Mouse (Mus musculus): ENCODE data around the gene Reep6.
A peak's percentile ranks its signal among the peaks of the same experiment; 100 is the strongest.

The Reep6 gene

DNA sequence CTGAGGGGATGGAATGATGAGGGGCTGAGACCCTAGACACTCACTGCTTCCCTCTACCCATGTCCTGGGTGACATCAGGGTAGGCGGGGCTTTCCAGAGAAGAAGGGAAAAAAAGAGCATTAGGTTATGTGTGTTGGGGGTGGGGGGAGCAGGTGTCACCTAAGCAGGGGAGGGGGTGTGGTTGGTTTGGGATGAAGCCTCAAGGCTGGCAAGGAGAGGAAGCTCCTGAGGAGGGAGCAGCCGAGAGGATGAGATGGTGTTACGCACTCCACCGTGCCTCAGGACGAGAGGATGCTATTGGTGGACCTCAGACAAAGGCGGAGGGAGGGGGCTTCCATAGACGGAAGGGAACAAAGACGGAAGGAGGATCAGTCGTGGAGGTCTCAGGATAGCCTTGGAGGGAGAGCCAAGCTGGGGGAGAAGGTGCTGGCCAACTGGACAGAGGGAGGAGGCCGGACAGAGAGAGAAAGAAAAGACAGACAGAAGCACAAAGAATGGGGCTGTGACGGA, 29.0 kb upstream of the Reep6 start:
- DNase-seq (ENCODE audit: low read depth in 1 of 2, low spot score in 2 of 2): no peak

DNA sequence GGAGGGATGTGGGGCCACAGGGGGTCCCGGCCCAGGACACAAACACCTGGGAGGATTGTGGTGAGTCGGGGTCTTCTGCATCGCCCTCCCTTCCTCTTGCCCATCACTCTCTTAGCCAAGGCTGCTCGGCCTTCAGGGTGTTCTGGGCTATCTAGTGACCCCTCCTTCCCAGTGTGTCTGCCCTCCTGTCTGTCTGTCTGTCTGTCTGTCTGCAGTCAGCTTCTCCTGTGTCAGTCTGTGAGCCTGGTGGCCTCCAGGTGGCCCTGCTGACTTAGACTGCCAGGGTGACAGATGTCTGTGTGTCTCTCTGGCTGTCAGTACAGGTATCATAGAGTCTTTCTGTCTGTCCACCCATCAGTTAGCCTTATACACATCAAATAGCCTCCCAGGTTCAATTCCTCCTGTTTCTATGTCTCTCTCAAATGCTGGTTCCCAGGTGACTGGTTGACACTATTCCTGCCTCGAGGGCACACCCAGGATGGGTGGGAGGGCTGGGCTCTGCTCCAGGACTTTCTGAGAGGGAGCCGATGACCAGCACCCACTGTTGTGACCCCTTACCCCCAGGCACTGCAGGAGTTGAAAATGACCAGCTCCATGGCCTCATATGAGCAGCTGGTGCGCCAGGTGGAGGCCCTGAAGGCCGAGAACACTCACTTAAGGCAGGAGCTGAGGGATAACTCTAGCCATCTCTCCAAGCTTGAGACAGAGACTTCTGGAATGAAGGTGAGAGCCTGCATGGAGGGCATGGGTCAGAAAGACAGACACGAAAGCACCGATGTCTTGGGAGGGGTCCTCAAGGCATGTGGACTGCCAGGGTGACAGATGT, 28.3 kb upstream of the Reep6 start:
- no peak for DNase-seq (ENCODE audit: low read depth in 1 of 2, low spot score in 2 of 2)

DNA sequence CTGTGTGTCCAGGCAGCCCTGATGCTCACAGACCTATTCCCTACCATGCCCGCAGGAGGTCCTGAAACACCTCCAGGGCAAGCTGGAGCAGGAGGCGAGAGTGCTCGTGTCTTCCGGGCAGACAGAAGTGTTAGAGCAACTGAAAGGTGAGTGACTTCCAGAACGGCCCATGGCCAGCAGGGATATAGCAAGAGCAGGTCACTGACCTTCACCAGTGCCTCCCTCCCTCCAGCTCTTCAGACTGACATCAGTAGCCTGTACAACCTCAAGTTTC, 27.7 kb upstream of the Reep6 start:
- DNase-seq (ENCODE audit: low read depth in 1 of 2, low spot score in 2 of 2): no peak

DNA sequence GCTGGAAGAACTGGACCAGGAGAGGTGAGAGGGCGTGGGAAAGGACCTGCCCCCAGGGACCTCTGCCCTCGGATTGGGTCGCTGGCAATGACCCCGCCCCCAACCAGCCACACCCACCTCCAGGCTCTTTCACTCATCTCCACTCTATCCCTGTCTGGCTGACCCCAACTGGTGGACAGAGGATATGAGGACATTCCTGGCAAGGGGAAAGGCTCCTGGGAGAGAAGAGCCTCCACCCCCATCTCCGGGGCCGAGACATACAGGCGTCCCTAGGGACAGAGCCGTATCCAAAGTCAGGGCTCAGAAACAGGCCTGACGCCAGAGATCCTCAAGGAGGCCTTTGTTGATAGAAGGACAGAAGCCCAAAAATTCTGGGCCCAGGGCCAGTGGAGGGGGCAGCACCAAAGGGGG, 27.3 kb upstream of the Reep6 start:
- no peak for DNase-seq (ENCODE audit: low read depth in 1 of 2, low spot score in 2 of 2)

DNA sequence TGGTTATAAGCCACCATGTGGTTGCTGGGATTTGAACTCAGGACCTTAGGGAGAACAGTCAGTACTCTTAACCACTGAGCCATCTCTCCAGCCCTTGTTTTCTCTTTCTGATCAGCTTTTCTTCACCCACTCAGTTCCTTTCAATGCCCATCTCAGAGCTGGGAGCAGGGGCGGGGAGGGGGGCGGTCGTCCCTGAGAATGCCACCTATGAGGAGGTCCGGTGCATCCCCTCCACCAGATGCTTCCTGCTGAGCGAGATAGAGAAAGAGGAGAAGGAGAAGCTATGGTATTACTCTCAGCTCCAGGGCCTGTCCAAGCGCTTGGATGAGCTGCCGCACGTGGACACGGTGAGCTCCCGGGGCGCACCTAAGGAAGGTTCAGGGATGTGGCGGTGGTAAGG, 25.3 kb upstream of the Reep6 start:
- no peak for DNase-seq (ENCODE audit: low read depth in 1 of 2, low spot score in 2 of 2)

DNA sequence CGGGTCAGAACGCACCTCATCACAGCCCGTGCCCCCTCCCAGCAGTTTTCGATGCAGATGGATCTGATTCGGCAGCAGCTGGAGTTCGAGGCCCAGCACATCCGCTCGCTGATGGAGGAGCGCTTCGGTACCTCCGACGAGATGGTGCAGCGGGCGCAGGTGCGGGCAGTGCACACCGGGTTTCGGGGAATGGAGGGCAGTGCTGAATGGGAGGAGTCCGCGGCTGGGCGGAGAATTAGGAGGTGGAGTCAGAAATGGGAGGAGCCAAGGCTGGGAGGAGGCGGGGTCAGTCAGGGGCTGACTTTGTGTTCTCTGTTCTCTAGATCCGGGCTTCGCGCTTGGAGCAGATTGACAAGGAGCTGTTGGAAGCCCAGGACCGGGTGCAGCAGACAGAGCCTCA, 24.9 kb upstream of the Reep6 start:
- peak in 1 of 2 experiments; percentile 31 for DNase-seq (ENCODE audit: low read depth in 1 of 2, low spot score in 2 of 2)

DNA sequence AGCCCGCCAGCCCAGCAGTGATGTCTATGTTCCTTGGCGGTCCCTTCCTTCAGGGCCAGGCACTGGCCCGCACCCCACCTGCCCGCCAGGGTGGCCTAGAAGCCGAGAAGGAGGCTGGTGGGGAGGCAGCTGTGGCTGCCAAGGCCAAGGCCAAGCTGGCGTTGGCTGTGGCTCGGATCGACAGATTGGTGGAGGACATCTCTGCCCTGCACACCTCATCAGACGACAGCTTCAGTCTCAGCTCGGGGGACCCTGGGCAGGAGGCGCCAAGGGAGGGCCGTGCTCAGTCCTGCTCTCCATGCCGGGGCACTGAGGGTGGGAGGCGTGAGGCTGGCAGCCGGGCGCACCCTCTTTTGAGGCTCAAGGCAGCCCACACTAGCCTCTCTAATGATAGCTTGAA, 18.2 kb upstream of the Reep6 start:
- DNase-seq (ENCODE audit: low read depth in 1 of 2, low spot score in 2 of 2): no peak

DNA sequence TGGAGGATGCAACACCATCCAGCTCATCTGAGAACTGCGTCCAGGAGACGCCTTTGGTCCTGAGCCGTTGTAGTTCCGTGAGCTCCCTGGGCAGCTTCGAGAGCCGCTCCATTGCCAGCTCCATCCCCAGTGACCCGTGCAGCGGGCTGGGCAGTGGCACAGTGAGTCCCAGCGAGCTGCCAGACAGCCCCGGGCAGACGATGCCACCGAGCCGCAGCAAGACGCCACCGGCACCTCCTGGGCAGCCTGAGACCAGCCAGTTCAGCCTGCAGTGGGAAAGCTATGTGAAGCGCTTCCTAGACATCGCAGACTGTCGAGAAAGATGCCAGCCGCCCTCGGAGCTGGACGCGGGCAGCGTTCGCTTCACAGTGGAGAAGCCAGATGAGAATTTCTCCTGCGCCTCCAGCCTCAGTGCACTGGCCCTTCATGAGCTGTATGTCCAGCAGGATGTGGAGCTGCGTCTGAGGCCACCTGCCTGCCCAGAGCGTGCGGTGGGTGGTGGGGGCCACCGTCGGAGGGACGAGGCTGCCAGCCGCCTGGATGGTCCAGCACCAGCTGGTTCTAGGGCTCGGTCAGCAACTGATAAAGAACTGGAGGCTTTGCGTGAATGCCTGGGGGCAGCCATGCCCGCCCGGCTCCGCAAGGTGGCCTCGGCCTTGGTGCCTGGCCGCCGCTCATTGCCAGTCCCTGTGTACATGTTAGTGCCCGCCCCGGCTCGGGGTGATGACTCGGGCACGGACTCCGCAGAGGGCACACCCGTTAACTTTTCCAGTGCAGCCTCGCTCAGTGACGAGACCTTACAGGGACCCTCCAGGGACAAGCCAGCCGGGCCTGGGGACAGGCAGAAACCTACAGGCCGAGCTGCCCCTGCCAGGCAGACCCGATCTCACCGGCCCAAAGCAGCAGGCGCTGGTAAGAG, 16.9 kb upstream of the Reep6 start:
- no peak for DNase-seq (ENCODE audit: low read depth in 1 of 2, low spot score in 2 of 2)

DNA sequence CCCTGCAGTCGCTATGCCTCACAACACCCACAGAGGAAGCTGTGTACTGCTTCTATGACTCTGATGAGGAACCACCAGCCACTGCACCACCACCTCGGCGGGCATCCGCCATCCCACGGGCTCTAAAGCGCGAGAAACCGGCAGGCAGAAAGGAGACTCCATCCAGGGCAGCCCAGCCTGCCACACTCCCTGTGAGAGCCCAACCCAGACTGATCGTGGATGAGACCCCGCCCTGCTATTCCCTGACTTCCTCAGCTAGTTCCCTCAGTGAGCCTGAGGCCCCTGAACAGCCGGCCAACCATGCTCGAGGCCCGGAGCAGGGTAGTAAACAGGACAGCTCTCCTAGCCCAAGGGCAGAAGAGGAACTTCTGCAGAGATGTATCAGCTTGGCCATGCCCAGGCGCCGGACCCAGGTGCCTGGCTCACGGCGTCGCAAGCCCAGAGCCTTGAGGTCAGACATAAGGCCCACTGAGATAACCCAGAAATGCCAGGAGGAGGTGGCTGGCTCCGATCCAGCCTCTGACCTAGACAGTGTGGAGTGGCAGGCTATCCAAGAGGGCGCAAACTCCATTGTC, 16.0 kb upstream of the Reep6 start:
- DNase-seq (ENCODE audit: low read depth in 1 of 2, low spot score in 2 of 2): no peak

DNA sequence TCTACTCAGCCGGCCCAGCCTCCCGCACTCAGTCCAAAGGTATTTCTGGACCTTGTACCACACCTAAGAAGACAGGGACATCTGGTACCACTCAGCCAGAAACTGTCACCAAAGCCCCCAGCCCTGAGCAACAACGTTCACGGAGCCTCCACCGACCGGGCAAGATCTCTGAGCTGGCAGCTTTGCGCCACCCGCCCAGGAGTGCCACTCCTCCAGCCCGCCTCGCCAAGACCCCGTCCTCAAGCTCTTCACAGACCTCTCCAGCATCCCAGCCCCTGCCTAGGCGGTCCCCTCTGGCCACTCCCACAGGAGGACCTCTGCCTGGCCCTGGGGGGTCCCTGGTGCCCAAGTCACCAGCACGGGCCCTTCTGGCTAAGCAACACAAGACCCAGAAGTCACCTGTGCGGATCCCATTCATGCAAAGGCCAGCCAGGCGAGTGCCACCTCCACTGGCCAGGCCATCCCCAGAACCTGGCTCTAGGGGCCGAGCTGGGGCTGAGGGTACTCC, 15.2 kb upstream of the Reep6 start:
- DNase-seq (ENCODE audit: low read depth in 1 of 2, low spot score in 2 of 2): no peak

DNA sequence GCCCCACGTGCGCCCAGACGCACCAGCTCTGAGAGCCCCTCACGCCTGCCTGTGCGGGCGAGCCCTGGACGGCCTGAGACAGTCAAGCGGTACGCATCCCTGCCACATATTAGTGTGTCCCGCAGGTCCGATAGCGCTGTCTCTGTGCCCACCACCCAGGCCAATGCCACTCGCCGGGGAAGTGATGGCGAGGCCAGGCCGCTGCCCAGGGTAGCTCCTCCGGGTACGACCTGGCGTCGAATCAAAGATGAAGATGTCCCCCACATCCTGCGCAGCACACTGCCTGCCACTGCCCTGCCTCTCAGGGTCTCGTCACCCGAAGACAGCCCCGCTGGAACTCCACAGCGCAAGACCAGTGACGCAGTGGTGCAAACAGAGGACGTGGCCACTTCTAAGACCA, 14.4 kb upstream of the Reep6 start:
- DNase-seq (ENCODE audit: low read depth in 1 of 2, low spot score in 2 of 2): no peak

DNA sequence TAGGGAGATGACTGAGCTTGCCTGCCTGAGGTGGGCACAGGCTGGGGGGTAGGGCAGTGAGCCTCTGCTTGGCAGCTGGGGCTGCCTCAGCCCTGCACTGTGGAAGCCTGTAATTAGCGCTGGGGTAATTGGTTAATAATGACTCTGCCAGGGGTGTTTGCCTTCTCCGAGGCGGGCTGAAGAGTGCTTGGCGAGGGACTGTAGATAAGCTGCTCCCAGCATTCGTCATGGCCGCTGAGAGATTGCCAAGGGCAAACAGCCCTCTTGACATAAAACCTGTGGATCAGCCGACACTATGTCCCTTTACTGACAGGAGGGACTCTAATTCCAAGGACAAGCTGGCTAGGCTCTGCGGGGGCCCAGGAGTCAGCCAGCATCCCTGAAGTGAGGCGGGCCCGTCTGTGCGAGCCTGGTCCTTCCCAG, 13.4 kb upstream of the Reep6 start:
- DNase-seq (ENCODE audit: low read depth in 1 of 2, low spot score in 2 of 2): no peak

DNA sequence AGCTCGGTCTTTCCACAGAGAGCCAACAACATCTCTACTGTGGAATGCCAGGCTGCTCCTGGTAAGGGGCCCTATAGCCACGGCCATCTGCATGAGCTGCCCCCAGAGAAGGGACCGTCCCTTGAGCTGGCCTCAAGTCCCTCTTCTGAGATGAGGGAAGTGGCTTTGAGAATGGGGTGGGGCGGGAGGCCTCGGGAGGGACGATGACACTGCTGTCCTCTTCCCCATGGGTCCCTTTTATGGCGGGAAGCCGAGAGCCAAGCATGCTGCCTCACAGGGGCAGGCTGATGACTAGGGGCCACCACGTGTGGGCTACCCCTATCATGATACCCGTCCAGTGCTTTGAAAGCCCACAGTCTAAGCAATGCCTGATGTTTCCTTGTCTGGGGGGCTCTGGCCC, 12.7 kb upstream of the Reep6 start:
- DNase-seq (ENCODE audit: low read depth in 1 of 2, low spot score in 2 of 2): no peak

DNA sequence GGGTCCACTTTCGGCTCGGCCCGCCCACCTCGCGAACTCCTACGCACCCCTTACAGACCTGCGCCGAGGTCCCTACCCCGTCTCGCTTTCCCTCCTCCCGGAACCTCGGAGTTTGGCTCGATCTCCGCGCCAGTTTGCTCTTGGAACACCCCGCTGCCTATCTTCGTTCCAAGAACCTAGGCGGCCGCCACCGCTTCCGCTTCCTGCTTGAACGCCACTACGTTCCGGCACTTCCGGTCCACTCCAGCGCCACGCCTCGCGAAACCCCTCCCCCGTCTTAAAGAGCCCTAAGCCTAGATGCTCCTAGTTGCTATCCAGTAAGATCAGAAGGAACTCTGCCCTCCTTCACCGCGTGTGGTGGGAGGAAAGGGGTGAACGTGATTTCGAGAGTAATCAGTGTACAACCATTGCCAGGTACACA, 9.4 kb upstream of the Reep6 start, which contains the start of gene 2310011J03Rik:
Gene 2310011J03Rik (minus strand): TSS at position 198 of the 421 bp plus-strand sequence.
- peak; percentile 72 to 80 for DNase-seq (ENCODE audit: low read depth in 1 of 2, low spot score in 2 of 2)

DNA sequence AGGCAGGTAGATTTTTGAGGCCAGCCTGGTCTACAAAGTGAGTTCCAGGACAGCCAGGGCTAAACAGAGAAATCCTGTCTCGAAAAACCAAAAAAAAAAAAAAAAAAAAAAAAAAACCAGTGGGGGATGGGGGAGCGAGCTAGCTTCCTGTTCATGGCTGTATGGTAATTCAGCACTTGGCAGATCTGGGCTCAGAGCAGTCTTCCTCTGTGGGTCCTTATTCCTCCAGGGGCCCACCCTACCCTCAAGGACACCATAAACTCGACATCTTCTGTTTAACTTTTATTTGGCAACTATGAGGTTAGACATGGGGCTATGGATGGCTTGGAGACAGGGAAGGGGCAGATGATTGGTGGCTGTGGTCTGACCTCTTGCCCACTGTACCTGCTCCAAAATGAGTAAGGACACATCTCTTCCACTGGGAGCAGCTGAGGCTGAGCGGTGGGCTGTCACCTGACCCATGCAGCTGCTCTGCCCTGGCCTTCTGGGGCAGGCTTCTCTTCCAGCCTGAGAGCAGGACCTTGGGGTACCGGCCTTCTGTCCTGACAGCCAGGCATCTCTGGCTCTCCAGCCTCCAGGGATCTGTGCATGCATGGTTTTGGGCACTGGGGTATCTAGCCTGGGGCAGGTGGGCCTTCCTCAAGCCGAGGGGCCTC, 8.6 kb upstream of the Reep6 start:
- no peak for DNase-seq (ENCODE audit: low read depth in 1 of 2, low spot score in 2 of 2)

DNA sequence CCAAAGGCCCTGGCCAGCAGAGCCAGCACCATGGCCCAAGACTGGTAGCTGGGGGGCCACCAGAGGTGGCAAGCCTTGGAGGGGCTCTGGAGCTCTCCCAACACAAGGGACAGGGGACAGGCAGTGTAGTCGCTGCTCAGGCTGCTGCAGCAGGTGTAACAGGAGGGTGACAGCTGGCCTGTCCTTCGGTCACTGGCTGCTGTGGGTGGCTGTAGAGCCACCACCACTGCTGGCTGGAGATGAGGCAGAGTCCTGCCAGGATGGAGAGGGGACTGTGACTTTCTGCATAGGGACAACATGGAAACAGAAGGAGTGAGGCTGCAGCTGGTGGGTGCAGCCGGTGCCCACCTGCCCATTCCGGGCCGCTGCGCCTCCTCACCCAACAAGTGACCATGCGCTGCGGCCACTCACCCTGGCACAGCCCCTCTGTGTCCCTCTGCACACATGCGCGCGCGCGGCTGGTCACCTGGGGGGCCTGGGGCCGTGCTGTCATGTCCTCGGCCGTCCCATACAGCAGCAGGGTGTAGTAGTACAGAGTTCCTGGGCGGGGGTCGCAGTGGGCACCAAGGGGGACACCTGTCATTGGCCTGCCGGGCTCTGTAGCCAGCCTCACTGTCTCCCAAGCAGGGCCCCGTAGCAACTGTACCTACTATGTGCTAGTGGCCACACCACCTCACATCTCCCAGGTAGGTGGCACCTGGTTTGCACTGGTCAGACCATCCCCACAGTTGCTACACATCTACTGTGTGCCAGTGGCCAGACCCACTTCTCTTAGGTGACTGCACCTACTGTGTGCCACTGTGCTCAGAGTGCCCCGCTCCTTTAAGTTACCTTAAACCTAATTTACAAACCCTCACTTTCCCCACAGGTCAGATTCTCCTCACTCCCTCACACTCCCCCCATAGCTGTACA, 7.8 kb upstream of the Reep6 start:
- DNase-seq (ENCODE audit: low read depth in 1 of 2, low spot score in 2 of 2): no peak

DNA sequence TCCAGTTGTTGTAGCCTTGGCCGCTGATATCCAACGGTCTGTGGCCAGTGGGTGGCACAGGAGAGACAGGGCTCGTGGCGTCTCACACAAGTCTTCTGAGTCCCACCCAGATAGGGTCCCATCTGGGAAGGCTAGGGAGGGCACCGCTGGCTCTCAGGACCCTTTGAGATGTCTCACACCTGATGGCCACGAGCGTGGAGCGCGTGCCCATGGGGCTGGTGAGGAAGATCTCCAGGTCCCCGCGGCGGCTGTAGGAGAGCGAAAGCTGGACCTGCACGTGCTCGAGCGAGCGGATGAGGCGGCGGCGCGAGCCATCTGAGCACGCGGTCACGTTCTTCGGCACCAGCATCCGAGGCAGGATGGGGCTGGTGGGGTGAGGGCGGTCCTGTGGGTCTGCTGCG, 6.9 kb upstream of the Reep6 start:
- no peak for DNase-seq (ENCODE audit: low read depth in 1 of 2, low spot score in 2 of 2)

DNA sequence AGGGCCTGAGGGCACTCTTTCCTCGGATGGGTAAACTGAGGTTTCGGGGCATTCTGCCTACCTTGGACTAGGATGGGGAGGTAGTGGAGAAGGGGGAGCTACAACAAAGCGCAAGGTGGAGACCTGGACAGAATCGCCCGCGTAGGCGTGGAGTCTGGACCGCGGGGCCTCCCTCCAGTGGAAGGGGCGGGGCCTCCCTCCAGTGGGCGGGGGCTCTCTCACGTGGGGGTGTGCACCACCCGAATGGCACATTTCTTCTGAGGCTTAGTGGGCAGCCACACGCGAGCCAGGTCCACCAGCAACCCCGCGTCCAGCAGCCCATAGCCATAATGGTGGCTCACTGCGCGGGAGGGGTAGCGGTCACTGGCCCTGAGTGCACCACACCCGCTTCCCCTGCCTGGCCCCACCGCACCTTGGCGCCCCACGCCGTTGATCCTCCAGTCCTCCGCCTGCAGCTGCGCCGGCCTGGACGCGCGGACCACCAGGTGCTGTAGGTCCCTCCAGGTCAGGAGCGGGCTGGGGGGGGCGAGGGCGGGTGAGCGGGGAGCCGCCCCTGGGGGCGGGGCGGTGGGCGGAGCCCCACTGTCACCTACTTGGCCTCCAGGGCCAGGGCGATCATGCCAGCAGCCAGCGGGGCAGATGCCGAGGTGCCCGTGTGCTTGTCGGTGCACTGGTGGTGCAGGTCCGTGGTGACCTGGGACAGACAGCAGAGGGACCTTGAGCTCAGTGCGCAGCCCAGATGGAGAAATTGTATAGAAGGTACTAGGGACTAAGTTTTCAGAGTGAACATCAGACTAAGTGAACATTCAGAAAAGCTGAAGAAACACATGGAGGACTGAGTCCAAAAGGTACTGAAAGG, 6.3 kb upstream of the Reep6 start:
- peak in 1 of 2 experiments; percentile 49 for DNase-seq (ENCODE audit: low read depth in 1 of 2, low spot score in 2 of 2)
